Mouse (Mus musculus) duodenum, adult 2 months (tissue): Measurements from ENCODE around the gene Pfkfb3. TPM values are rescaled to one million over a fixed set of nuclear protein-coding genes. Genes with fewer than 3 reads are reported as not detected.

ENCODE experiments used
- polyA plus RNA-seq: library from polyadenylated mRNA; depleted of rRNA; stranded (reverse); fragments of >200 nt; gene quantifications from 2 replicates; pipeline ENCODE4 v1.2.3, GENCODE M21; 2012; ENCODE audit warnings: low replicate concordance; rRNA removed

Pfkfb3 gene
- 3.7 and 15.7 TPM in 2 replicates for polyA plus RNA-seq

DNA sequence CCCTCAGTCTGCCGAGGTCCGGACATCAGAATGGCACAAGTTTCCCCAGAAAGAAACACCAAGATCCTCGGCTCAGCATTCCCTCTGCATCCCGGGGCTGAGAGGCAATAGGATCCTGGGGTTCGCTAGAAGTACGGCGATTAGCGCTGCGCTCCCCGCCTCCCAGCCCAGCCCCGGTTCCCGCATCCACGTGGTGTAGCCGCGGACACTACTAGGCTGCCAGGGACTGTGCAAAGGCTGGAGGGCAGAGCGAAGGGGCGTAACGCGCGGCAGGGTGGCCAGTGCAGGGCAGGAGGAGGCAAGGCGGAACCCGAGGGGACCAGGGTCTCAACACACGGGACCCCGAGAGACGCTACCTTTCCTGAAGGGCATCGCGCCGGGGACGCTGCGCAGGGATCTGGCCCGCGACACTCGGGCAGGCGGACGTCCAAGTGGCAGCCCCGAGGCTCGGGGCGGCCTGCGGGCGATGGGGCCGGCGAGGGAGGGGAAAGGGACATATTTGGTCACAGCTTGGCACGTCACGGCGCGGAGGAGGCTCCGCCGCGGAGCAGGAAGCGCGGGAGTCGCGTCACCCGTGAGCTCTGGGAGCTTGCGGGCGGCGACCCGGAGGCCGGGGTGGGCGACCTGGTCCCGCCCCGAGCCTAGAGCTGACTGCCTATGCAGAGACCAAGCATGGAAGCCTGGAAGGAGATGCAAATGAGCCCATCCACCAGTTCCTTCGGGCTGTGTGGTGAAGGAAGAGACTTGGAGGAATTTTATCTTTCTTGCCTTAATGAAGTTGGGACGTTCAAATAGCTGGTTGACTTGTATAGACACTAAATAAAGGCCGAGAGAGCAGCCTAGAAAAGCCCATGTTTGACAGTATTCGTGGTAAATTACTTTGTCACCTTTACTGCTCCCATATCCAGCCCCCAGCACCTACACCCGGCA, at the start of gene Pfkfb3:
Gene Pfkfb3, minus strand, starts transcription at position 607 of the 930 bp plus-strand sequence.

Other genes starting within 250 kb of the Pfkfb3 start
- gene Rbm17, start 50.1 kb upstream of the Pfkfb3 start, polyA plus RNA-seq, result 10.2 and 14.3 TPM in 2 replicates
- gene Gm17490, start 72.2 kb upstream of the Pfkfb3 start, polyA plus RNA-seq, result not detected in 2 replicates
- gene Il2ra, start 88.7 kb upstream of the Pfkfb3 start, polyA plus RNA-seq, result 0.02 and 0.14 TPM in 2 replicates
- 23.5 and 34.5 TPM in 2 replicates for gene Il15ra, start 151.2 kb upstream of the Pfkfb3 start, polyA plus RNA-seq
- gene Fbh1, start 223.5 kb upstream of the Pfkfb3 start, polyA plus RNA-seq, result 16.7 and 30.7 TPM in 2 replicates
- 29.6 and 31.0 TPM in 2 replicates for gene Ankrd16, start 223.8 kb upstream of the Pfkfb3 start, polyA plus RNA-seq